In genomic region chr4:29123697-29124377, GRCm38 (mm10) we compare ENCODE assay signal across 21 mouse cellular contexts.
DNase-seq lines count a peak whose midpoint lies in the region; ATAC-seq and TF ChIP-seq lines count a peak whose summit lies in the region.
"Had no signal": no experiment of that assay in that cellular context is flagged by ENCODE, and none has a peak within 500 bp of the region (broad histone marks: within the 10 kb centered on the region; RNA-seq: fewer than 3 reads in every experiment).

No protein-coding gene starts in this region.

- no peaks in the 10 kb centered on the region for H3K27me3 ChIP-seq in stomach, embryonic 15.5 days (replicated peaks)
- H3K27me3 ChIP-seq in stomach, postnatal 0 days (ENCODE audit: control insufficient read depth, insufficient read depth, low read length) = no peaks in the 10 kb centered on the region
- H3K27me3 ChIP-seq in intestine, embryonic 16.5 days (replicated peaks; ENCODE audit: control insufficient read depth, insufficient read depth, low read length) = no peaks in the 10 kb centered on the region
- no peaks in the 10 kb centered on the region for H3K27me3 ChIP-seq in liver, embryonic 16.5 days (ENCODE audit: control insufficient read depth, insufficient read depth, low read depth, low read length)
- H3K27me3 ChIP-seq in limb, embryonic 10.5 days (ENCODE audit: low read depth, poor library complexity, severe bottlenecking) = no peaks in the 10 kb centered on the region
- no peaks in the 10 kb centered on the region for H3K27me3 ChIP-seq in hindbrain, embryonic 11.5 days (ENCODE audit: control insufficient read depth, insufficient read depth, low read length)
- H3K27me3 ChIP-seq: CH12.LX; hindbrain, embryonic 13.5 days; megakaryocyte, embryonic 14.5 days had no signal

- no peak overlapping the region for H3K9ac ChIP-seq in stomach, embryonic 15.5 days
- H3K9ac ChIP-seq in stomach, postnatal 0 days (ENCODE audit: low read length) = no peak overlapping the region
- H3K9ac ChIP-seq in intestine, embryonic 16.5 days (ENCODE audit: low read depth, low read length) = no peak overlapping the region
- no peak overlapping the region for H3K9ac ChIP-seq in liver, embryonic 16.5 days (ENCODE audit: low read depth, low read length)
- H3K9ac ChIP-seq in hindbrain, embryonic 11.5 days (ENCODE audit: low read depth, low read length) = no peak overlapping the region
- H3K9ac ChIP-seq: embryonic facial prominence, embryonic 13.5 days; hindbrain, embryonic 13.5 days had no signal

- H3K4me3 ChIP-seq in stomach, embryonic 15.5 days (replicated peaks) = no peak overlapping the region
- no peak overlapping the region for H3K4me3 ChIP-seq in stomach, postnatal 0 days (ENCODE audit: low read depth, low read length)
- H3K4me3 ChIP-seq in intestine, embryonic 16.5 days (ENCODE audit: low read length) = no peak overlapping the region
- no peak overlapping the region for H3K4me3 ChIP-seq in liver, embryonic 16.5 days (ENCODE audit: low read depth, low read length)
- H3K4me3 ChIP-seq in limb, embryonic 10.5 days = no peak overlapping the region
- no peak overlapping the region for H3K4me3 ChIP-seq in hindbrain, embryonic 11.5 days (ENCODE audit: low read depth, low read length)
- H3K4me3 ChIP-seq: embryonic facial prominence, embryonic 13.5 days; heart, embryonic 10.5 days; hindbrain, embryonic 13.5 days; layer of hippocampus, adult 2 months; megakaryocyte, embryonic 14.5 days had no signal

- H3K4me1 ChIP-seq in stomach, embryonic 15.5 days = no peaks in the 10 kb centered on the region; the same call in 1 of the 2 replicates
- no peaks in the 10 kb centered on the region for H3K4me1 ChIP-seq in stomach, postnatal 0 days (replicated peaks; ENCODE audit: control insufficient read depth, insufficient read depth)
- no peaks in the 10 kb centered on the region for H3K4me1 ChIP-seq in intestine, embryonic 16.5 days (ENCODE audit: control insufficient read depth, insufficient read depth, low read length)
- H3K4me1 ChIP-seq in liver, embryonic 16.5 days (ENCODE audit: control insufficient read depth, low read depth, low read length) = no peaks in the 10 kb centered on the region
- no peaks in the 10 kb centered on the region for H3K4me1 ChIP-seq in limb, embryonic 10.5 days
- H3K4me1 ChIP-seq in hindbrain, embryonic 11.5 days (replicated peaks; ENCODE audit: control insufficient read depth, insufficient read depth, low read length) = no peaks in the 10 kb centered on the region
- H3K4me1 ChIP-seq: megakaryocyte, embryonic 14.5 days had no signal

- no peak for TF ChIP-seq CTCF in stomach, postnatal 0 days (IDR thresholded peaks at IDR 0.05; ENCODE audit: low read depth)

- H3K9me3 ChIP-seq in stomach, embryonic 15.5 days = no peaks in the 10 kb centered on the region
- H3K9me3 ChIP-seq in stomach, postnatal 0 days (ENCODE audit: control insufficient read depth, low read length) = no peaks in the 10 kb centered on the region
- H3K9me3 ChIP-seq in intestine, embryonic 16.5 days (ENCODE audit: control insufficient read depth, low read length) = no peaks in the 10 kb centered on the region
- no peaks in the 10 kb centered on the region for H3K9me3 ChIP-seq in liver, embryonic 16.5 days (replicated peaks; ENCODE audit: control insufficient read depth, low read length)
- H3K9me3 ChIP-seq in limb, embryonic 10.5 days (replicated peaks) = no peaks in the 10 kb centered on the region
- H3K9me3 ChIP-seq in hindbrain, embryonic 11.5 days (ENCODE audit: control insufficient read depth, low read length) = no peaks in the 10 kb centered on the region
- H3K9me3 ChIP-seq: embryonic facial prominence, embryonic 13.5 days; heart, embryonic 10.5 days; hindbrain, embryonic 13.5 days; megakaryocyte, embryonic 14.5 days had no signal

- H3K4me2 ChIP-seq in stomach, embryonic 15.5 days = no peak overlapping the region
- no peak overlapping the region for H3K4me2 ChIP-seq in stomach, postnatal 0 days (replicated peaks; ENCODE audit: low read depth)
- H3K4me2 ChIP-seq in intestine, embryonic 16.5 days (ENCODE audit: low read depth, low read length) = no peak overlapping the region
- H3K4me2 ChIP-seq in liver, embryonic 16.5 days (ENCODE audit: low read depth, low read length) = 0 out of 2 replicates have a peak overlapping the region, but pooled peaks have one; percentile 32
- no peak overlapping the region for H3K4me2 ChIP-seq in hindbrain, embryonic 11.5 days (replicated peaks; ENCODE audit: low read depth, low read length)
- H3K4me2 ChIP-seq: embryonic facial prominence, embryonic 13.5 days; hindbrain, embryonic 13.5 days had no signal

- no peak overlapping the region for H3K27ac ChIP-seq in stomach, embryonic 15.5 days
- no peak overlapping the region for H3K27ac ChIP-seq in stomach, postnatal 0 days (replicated peaks)
- H3K27ac ChIP-seq in intestine, embryonic 16.5 days (ENCODE audit: low read length) = no peak overlapping the region
- H3K27ac ChIP-seq in liver, embryonic 16.5 days (ENCODE audit: low read length) = peak overlapping the region; percentile 76
- no peak overlapping the region for H3K27ac ChIP-seq in limb, embryonic 10.5 days
- no peak overlapping the region for H3K27ac ChIP-seq in hindbrain, embryonic 11.5 days (ENCODE audit: low read depth, low read length)
- H3K27ac ChIP-seq: embryonic facial prominence, embryonic 13.5 days; heart, embryonic 10.5 days; hindbrain, embryonic 13.5 days; layer of hippocampus, adult 2 months had no signal

- TF ChIP-seq EP300 in stomach, postnatal 0 days (optimal IDR thresholded peaks at IDR 0.05) = no peak

- ATAC-seq in stomach, embryonic 15.5 days (ENCODE audit: insufficient read depth, low FRiP score, low read depth) = peak; percentile 81; the same call in 1 of the 2 replicates
- ATAC-seq in stomach, postnatal 0 days (ENCODE audit: low FRiP score, low TSS enrichment) = no peak
- ATAC-seq in intestine, embryonic 16.5 days = peak; percentile 50; the same call in 1 of the 2 replicates
- peak; percentile 94 for ATAC-seq in liver, embryonic 16.5 days (ENCODE audit: low read depth)
- ATAC-seq in hindbrain, embryonic 11.5 days (ENCODE audit: low FRiP score) = no peak
- ATAC-seq: forebrain, embryonic 16.5 days had no signal

- no peaks in the 10 kb centered on the region for H3K36me3 ChIP-seq in stomach, embryonic 15.5 days
- no peaks in the 10 kb centered on the region for H3K36me3 ChIP-seq in stomach, postnatal 0 days (ENCODE audit: control insufficient read depth, insufficient read depth, low read length)
- H3K36me3 ChIP-seq in intestine, embryonic 16.5 days (ENCODE audit: control insufficient read depth, insufficient read depth, low read length) = no peaks in the 10 kb centered on the region
- H3K36me3 ChIP-seq in liver, embryonic 16.5 days (ENCODE audit: control insufficient read depth, insufficient read depth) = no peaks in the 10 kb centered on the region
- no peaks in the 10 kb centered on the region for H3K36me3 ChIP-seq in limb, embryonic 10.5 days
- H3K36me3 ChIP-seq in hindbrain, embryonic 11.5 days (ENCODE audit: control insufficient read depth, insufficient read depth, low read length) = no peaks in the 10 kb centered on the region
- H3K36me3 ChIP-seq: embryonic facial prominence, embryonic 13.5 days; heart, embryonic 10.5 days; hindbrain, embryonic 13.5 days had no signal

- DNase-seq in stomach, postnatal 0 days (ENCODE audit: low spot score) = no peak
- no peak for DNase-seq in limb, embryonic 10.5 days (ENCODE audit: low spot score)
- no peak for DNase-seq in hindbrain, embryonic 11.5 days (ENCODE audit: low spot score)
- no peak for DNase-seq in frontal cortex, postnatal 25 days (ENCODE audit: low spot score in 2 of 2)
- DNase-seq: adrenal gland, postnatal 36 days; cerebellum, adult 9-10 months; heart, postnatal 10 days; kidney, postnatal 14 days; lung, postnatal 10 days; retina, postnatal 1 day; thymus, postnatal 25 days had no signal

- WGBS in stomach, embryonic 15.5 days = 85% methylated on average over 8 of the region's 8 CpGs
- 88% methylated on average over 8 of the region's 8 CpGs for WGBS in stomach, postnatal 0 days
- 90% methylated on average over 8 of the region's 8 CpGs for WGBS in intestine, embryonic 16.5 days
- WGBS in liver, embryonic 16.5 days (ENCODE audit: insufficient replicate concordance) = 30% methylated on average over 8 of the region's 8 CpGs
- WGBS in limb, embryonic 10.5 days = 91% methylated on average over 8 of the region's 8 CpGs
- 87% methylated on average over 8 of the region's 8 CpGs for WGBS in hindbrain, embryonic 11.5 days

Comparison
In these comparisons a context has a peak if more than half of its experiments do, and no peak if none do; other contexts are left out.
1. ATAC-seq: peak in stomach, embryonic 15.5 days (single experiment), intestine, embryonic 16.5 days (single experiment) and liver, embryonic 16.5 days (single experiment); none in stomach, postnatal 0 days (single experiment) and hindbrain, embryonic 11.5 days (single experiment).